Mouse (Mus musculus): ENCODE data around the gene Gm17268.

Gm17268 gene

DNA sequence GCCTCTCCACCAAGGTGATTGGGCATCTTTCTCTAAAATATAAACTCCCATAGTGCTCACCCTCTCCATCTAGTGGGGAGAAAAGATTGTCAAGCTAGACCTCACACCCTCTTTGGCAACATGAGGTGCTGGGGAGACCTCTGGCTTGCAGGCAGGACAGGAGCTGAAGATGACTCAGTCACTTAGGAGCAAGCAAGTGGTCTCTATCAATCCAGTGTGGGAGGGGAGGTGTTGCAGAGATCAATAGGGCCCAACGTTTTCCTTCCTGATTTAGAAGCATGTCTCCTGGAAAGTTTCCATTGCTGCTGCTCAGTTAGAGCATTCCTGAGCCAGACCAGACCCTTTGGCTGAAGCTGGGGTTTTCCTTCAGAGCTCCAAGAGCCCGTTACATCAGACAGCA, at the start of gene Gm17268:
TSS of gene Gm17268 (minus strand) at position 28 of the 400 bp plus-strand sequence.
- TF ChIP-seq GATA4 (IDR thresholded peaks at IDR 0.05; ENCODE audit: insufficient replicate concordance, low read length) = no peak

DNA sequence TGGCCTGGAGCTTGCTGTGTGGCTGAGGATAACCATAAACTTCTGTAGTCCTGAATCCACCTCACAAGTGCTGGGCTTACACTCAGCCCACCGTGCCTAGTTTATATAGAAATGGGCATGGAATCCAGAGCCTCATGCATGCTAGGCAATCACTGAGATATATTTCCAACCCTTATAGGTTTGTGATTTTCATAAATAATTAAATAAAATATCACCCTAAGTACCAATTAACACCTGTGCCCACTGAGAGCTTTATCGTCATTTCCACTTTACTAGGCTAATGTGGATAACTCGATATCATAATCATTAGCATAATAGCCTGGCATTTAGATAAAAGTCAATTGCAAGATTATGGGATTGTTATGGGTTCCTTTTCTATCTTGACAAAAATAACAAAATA, 46.0 kb upstream of the Gm17268 start:
- TF ChIP-seq GATA4 (IDR thresholded peaks at IDR 0.05; ENCODE audit: insufficient replicate concordance, low read length) = no peak

DNA sequence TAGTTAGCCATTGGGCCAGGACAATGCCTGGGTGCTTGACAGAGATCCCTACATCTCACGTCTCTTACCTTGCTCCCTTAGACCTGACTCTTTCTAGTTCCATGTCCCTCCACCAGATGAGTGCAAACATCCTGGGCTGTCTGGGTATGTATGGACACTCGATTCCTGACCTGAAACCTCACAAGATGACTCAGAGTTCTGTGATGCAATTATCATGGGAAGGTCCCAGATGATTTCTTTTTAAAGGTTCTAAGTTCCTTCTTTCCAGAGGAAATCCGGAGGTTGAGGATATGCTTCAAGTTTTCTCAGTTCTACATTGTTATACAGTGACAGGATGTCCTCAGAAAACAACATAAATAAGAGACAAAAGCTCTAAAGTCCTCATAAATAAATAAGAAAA, 42.5 kb upstream of the Gm17268 start:
- TF ChIP-seq GATA4 (IDR thresholded peaks at IDR 0.05; ENCODE audit: insufficient replicate concordance, low read length) = no peak

DNA sequence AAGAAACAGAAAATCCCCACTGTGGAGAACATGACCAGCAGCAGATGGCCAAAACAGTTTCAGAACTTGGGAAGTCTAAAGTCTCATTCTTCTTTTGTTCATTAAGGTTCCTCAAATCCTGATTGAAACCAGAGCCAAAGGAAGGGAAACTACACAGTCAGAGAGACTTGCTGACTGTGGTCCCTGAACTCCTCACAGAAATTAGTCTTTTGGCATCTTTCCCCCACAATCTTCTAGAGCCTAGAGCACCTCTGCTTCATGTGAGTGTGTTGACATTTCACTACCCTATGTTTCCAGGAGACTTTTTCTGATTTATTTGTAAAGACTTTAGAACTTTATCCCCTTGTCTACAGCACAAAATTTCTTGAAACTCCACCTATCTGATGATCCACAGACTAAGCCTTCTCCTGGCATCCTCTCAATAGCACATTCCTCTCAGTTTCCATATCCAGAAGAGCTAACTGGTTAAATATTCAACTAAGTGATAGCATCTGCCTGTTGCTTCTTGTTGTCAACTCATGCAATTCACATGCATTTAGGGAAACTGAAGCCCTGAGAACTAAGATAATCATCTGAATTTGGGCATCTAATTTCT, 39.9 kb upstream of the Gm17268 start:
- TF ChIP-seq GATA4 (IDR thresholded peaks at IDR 0.05; ENCODE audit: insufficient replicate concordance, low read length) = no peak

DNA sequence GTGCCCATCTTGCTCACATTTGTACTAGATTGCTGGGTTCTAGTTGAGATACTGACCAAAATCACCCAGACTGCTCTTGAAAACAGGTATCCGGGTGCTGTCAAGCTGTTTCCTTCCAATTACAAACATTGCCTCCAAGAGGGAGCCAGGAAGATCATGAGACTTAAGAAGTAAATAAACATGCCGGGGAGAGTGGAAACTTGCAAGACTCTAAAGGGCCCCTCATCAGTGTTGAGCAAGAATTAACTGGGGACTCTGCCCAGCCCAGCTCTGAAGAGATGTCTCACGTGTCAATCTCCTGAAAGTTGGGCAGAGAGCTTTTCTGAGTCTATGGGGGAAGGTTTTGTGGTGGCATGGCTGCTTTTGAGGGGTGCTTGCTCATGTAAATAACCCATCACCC, 38.7 kb upstream of the Gm17268 start:
- TF ChIP-seq GATA4 (IDR thresholded peaks at IDR 0.05; ENCODE audit: insufficient replicate concordance, low read length) = no peak

DNA sequence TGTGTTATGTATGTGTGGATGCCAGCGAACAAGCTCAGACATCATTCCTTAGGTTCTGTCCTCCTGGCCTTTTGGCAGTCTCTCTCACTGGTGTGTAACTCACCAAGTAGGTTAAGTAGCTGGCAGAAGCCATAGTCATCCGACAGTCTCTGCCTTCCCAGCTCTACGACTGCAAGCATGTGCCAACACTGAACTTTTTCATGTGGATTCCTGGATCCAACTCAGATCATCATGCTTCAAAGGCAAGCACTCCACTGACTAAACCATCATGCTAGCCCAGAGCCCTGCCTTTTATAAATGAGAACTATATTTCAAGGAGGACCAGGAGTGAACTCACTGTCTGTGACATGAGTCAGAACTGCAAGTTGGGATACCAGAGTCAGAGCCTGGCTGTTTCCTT, 35.3 kb upstream of the Gm17268 start:
- TF ChIP-seq GATA4 (IDR thresholded peaks at IDR 0.05; ENCODE audit: insufficient replicate concordance, low read length) = no peak

DNA sequence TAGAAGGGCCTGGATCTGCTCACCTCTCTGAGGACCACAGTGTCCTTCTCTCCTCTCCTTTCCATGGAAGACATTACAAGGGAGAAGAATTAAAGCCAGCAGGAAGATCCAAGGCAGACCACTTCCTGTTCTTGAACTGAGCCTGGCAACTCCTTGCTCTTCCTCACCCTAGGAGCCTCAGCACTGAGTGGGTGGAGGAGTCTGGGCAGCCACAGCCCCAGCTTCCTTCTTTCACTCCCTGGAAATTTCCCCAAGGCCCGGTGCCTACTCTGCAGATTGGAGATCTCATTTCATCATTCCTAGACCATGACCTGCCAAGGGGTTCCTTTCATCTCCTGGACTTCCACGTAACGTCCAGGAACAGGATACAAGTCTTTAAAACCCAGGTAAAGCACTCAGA, 34.6 kb upstream of the Gm17268 start:
- no peak for TF ChIP-seq GATA4 (IDR thresholded peaks at IDR 0.05; ENCODE audit: insufficient replicate concordance, low read length)

DNA sequence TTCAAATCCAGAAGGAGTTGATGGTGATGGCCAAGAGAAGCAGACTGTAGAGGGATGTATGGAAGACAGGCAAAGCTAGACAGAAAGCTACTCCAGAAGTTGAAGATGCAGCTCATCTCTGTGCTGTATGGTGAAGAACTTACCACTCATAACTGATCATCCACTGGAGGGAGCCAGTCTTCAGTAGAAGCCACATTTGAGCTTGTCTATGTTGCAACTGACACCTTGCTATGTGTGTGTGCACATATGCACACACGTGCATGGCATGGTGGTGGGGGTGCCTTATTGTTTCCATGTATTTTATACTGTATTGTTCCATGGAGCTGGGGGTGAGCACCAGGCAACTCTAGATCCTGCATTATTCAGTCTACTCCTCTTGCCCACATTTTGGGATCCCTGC, 34.0 kb upstream of the Gm17268 start:
- TF ChIP-seq GATA4 (IDR thresholded peaks at IDR 0.05; ENCODE audit: insufficient replicate concordance, low read length) = no peak

DNA sequence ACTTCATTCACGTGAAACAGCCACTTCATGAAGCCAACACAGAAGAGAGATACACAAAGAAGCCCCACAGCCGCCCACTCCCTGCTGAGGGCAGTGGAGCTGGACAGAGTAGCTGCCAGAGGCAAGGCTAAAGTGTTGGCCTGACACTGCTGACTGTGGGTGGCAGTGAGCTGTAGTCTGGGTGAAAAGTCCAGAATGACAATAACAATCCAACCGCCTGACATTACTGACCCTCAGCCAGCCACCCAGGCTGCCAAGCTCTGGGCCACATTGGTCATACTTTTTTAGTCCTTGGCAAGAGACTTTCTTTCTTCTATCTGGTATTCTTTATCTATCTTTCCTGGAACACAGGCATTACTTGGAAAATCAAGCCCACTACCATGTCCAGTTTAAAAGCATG, 32.7 kb upstream of the Gm17268 start:
- TF ChIP-seq GATA4 (IDR thresholded peaks at IDR 0.05; ENCODE audit: insufficient replicate concordance, low read length) = no peak

DNA sequence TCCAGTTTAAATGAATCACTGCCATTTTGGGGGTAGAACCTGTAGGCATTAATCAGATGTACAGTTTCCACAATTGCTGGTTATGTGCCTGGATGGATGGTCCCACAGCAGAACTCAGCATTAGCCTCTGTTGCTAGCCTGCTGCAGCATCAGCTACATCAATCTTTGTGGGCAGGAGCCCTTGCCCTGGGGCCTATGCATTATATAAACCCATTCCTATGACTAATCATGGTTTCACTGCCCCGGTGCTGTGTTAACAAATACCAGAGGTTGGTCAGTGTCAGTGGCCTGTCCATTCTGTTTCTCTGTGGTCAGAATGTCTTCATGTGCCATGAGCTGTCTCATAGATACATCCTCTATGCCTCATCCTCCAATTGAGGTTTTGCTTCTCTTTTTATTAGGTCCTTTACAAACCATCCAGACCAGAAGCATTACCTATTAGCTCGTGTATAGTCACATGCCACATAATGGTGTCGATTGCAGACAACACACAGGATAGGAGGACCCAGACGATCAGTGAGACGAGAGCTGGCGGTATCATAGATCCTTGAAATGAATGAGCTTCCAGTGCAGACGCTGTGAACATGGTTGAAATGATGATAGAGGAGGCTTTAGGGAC, 28.7 kb upstream of the Gm17268 start:
- no peak for TF ChIP-seq GATA4 (IDR thresholded peaks at IDR 0.05; ENCODE audit: insufficient replicate concordance, low read length)

DNA sequence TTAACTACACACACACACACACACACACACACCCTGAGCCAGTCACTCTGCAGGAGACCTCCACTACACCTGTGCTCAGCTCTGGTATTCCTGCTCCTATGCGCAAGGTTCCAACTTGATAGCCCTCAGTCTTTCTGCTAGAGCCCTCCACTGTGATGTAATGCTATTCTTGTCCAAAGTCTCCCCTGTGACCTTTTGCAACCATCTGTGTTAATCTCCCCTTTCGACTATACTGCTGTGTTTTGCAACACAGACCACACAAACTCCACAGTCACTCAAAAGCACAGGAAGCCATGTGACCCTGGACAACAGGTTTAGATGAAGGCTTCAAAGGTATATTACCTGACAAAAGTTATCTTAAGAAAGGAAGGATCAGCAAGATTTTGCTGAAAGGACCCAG, 25.1 kb upstream of the Gm17268 start:
- TF ChIP-seq GATA4 (IDR thresholded peaks at IDR 0.05; ENCODE audit: insufficient replicate concordance, low read length) = no peak

DNA sequence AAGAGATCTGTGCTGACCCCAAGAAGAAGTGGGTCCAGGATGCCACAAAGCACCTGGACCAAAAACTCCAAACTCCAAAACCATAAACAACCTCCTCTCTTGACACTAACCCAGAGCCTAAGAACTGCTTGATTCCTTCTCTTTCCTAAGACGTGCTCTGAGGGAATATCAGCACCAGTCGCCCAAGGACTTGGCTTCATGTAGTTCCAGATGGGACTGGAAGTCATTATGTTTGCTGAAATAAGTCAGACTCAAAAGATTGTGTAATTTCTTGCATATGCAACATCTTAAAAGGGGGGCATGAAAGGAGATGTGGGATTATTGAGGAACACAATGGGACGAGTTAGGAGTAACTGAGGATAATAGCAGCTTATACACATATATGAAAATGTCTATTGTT, 23.9 kb upstream of the Gm17268 start:
- no peak for TF ChIP-seq GATA4 (IDR thresholded peaks at IDR 0.05; ENCODE audit: insufficient replicate concordance, low read length)

DNA sequence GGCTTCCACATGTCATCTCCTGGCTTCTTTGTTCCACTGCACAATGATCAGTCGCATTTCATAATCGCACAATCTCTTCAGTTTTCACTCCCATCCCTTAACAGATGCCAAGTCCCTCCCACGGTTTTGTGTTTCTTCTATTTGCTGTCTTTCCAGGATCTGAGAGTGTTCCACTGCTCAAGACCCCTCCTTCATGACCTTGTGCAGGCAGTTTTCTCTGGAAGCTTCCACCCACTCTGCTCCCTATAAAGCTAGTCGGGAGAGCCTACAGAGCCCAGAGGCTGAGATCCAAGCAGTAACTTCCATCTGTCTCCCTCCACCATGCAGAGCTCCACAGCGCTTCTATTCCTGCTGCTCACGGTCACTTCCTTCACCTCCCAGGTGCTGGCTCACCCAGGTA, 19.3 kb upstream of the Gm17268 start, which contains the start of gene Ccl11:
TSS of gene Ccl11 (plus strand) at position 178 of the 400 bp plus-strand sequence.
- TF ChIP-seq GATA4 (IDR thresholded peaks at IDR 0.05; ENCODE audit: insufficient replicate concordance, low read length) = no peak

DNA sequence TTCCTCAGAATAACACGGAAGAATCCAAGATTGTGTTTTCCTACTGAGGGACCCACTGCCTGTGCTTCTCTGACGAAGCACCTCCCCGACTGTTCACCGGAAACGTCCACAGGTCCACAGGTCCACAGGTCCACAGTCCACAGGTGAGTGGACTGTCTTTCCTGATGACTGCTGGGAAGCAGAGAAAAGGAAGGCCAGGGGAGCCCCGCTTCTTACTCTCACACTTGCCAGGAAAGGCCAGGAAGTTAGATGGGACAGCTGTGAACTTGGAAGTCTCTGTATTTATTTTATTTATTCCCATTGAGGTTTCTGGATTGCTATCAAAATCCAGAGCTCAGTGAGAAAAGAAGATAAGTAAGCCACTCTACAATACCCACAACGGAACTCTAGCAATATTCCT, 15.5 kb upstream of the Gm17268 start:
- TF ChIP-seq GATA4 (IDR thresholded peaks at IDR 0.05; ENCODE audit: insufficient replicate concordance, low read length) = no peak

DNA sequence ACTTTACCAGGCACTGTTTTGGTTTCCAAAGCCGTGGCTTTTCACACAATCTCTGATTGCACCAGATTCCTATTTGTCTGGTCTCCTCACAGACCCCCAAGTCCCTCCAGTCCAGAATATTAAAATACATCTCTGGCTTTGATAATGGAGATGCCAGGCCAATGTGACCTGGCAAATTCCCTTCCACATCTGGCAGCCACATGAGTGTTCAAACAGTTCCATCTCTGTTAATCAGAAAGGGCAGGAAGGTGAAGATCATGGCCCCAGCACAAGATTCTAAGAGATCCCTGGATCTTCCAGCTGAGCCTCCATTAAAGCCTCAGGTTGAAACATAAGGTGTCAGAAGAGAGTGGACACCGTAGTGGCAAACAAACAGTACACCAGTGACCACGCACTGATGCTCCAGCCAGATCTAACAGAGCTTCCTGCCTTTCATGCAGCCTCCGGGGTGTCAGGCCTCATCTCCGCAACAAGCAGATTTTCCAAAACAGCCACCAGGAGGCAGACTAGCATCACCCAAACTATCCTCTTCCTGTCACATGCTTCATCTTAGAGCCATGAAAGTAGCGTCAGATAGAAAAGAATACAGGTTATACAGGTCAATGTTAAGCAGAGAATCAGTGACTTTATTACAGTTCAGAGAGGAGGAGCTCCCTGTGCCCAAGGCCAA, 9.5 kb upstream of the Gm17268 start:
- TF ChIP-seq GATA4 (IDR thresholded peaks at IDR 0.05; ENCODE audit: insufficient replicate concordance, low read length) = no peak

DNA sequence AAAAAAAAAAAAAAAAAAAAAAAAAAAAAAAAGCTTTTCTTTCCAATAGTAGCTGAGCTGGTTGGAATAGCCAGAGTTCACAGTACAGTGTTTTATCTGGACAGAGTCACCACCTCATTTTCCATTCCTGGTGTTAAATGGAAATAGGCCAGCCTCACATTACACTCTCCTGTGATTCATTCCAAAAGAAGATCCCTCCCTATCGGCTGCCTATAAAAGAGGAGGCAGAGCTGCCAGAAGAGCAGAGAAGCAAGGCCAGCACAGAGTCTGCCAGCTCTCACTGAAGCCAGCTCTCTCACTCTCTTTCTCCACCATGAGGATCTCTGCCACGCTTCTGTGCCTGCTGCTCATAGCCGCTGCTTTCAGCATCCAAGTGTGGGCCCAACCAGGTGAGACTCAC, 7.1 kb upstream of the Gm17268 start, which contains the start of gene Ccl7:
TSS of gene Ccl7 (plus strand) at position 242 of the 400 bp plus-strand sequence.
- no peak for TF ChIP-seq GATA4 (IDR thresholded peaks at IDR 0.05; ENCODE audit: insufficient replicate concordance, low read length)

Data from liver, adult (tissue).